Mouse (Mus musculus): ENCODE measurements around the gene Shcbp1. TPM values are rescaled to one million over a fixed set of nuclear protein-coding genes. Genes with fewer than 3 reads are reported as not detected.

The Shcbp1 gene
- polyA plus RNA-seq, 1 experiment from 2014 or later: 74.9 TPM

Other genes starting within 250 kb of the Shcbp1 start
- 14.6 and 15.8 TPM in 2 replicates for gene Zfp958, start 166.4 kb downstream of the Shcbp1 start, polyA plus RNA-seq (2015; fragmentation: Nextera tagmentation; extraction: Ambion mirVana)

Data from limb, embryonic 13.5 days (tissue).